In genomic region chr6:8638122-8638521, GRCm38 (mm10) we compare ENCODE assay signal across 18 mouse cellular contexts.
DNase-seq lines count a peak whose midpoint lies in the region; ATAC-seq lines count a peak whose summit lies in the region.
"Had no signal": no experiment of that assay in that cellular context is flagged by ENCODE, and none has a peak within 500 bp of the region (broad histone marks: within the 10 kb centered on the region; RNA-seq: fewer than 3 reads in every experiment).

No protein-coding gene starts in this region.

- no peak for DNase-seq in frontal cortex, postnatal 14 days (ENCODE audit: low spot score in 2 of 2)
- DNase-seq in right cerebral cortex, adult 18-20 months: peak; percentile 69
- DNase-seq in right cerebral cortex, postnatal 14 days: no peak
- peak; percentile 55 to 59 for DNase-seq in left cerebral cortex, adult 9 months (ENCODE audit: low spot score in 2 of 2)
- DNase-seq in kidney, adult 9 months: no peak
- DNase-seq in adrenal gland, adult (ENCODE audit: inconsistent age in 2 of 2, low spot score in 1 of 2): no peak
- DNase-seq: adrenal gland, postnatal 36 days; gastrocnemius, postnatal 14 days; heart, adult 2 months; heart, postnatal 4 days; lung, adult 18-20 months; spleen, adult 18-20 months; thymus, adult 18-20 months; thymus, postnatal 4 days had no signal

- peak; percentile 78 for ATAC-seq in frontal cortex, adult (ENCODE audit: low TSS enrichment)
- ATAC-seq: hindbrain, postnatal 0 days; intestine, postnatal 0 days; midbrain, embryonic 16.5 days had no signal

Comparison
In these comparisons a context has a peak if more than half of its experiments do, and no peak if none do; other contexts are left out.
1. DNase-seq: peak in right cerebral cortex, adult 18-20 months (single experiment) and left cerebral cortex, adult 9 months (2 of 2); none in frontal cortex, postnatal 14 days (0 of 2), right cerebral cortex, postnatal 14 days (single experiment), kidney, adult 9 months (single experiment) and adrenal gland, adult (0 of 2).